Comparison of ENCODE assay signal across 33 mouse cellular contexts in the genomic region with DNA sequence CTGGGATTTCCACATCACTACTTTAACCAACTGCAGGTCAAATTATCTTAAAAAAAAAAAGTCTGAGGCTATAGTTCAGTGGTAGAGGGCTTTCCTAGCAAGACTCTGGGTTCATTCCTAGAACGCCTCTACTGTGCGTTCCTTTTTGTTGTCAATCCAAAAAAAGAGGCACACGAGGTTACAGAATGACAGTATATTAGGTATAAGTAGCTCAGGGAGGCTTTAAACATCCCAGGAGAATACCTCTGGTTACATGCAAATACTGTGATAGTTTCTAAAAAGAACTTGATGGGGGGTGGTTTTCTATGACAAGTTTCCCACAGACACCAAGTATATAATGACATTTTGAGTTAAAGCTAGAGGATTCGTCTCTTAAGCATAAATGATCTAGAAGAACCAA. TPM values are rescaled to one million over a fixed set of nuclear protein-coding genes. Genes with fewer than 3 reads are reported as not detected.
"Had no signal": no experiment of that assay in that cellular context is flagged by ENCODE, and none has a peak within 500 bp of the region (broad histone marks: within the 10 kb centered on the region; RNA-seq: fewer than 3 reads in every experiment).

No protein-coding gene starts in this region.

- H3K4me2 ChIP-seq: limb, embryonic 12.5 days; limb, embryonic 13.5 days; limb, embryonic 15.5 days; liver, embryonic 11.5 days; liver, embryonic 12.5 days; liver, embryonic 13.5 days; liver, embryonic 15.5 days; lung, embryonic 14.5 days; lung, embryonic 15.5 days; midbrain, embryonic 11.5 days; midbrain, embryonic 12.5 days; midbrain, embryonic 13.5 days; midbrain, embryonic 15.5 days; neural tube, embryonic 12.5 days had no signal

- H3K9ac ChIP-seq: limb, embryonic 12.5 days; limb, embryonic 13.5 days; limb, embryonic 15.5 days; liver, embryonic 12.5 days; liver, embryonic 13.5 days; liver, embryonic 14.5 days; liver, embryonic 15.5 days; liver, postnatal 0 days; lung, embryonic 14.5 days; lung, embryonic 15.5 days; midbrain, embryonic 12.5 days; midbrain, embryonic 13.5 days; midbrain, embryonic 15.5 days; neural tube, embryonic 12.5 days had no signal

- H3K4me3 ChIP-seq: limb, embryonic 10.5 days; limb, embryonic 12.5 days; limb, embryonic 13.5 days; limb, embryonic 15.5 days; liver, embryonic 12.5 days; liver, embryonic 13.5 days; liver, embryonic 15.5 days; lung, embryonic 15.5 days; megakaryocyte, embryonic 14.5 days; midbrain, embryonic 10.5 days; midbrain, embryonic 12.5 days; midbrain, embryonic 13.5 days; midbrain, embryonic 15.5 days; myocyte; neural tube, embryonic 12.5 days had no signal

- DNase-seq: left cerebral cortex, postnatal 4 days; liver; liver, embryonic 13.5 days; liver, postnatal 0 days; lung, adult 18-20 months; lung, adult 2 months; lung, embryonic 14.5 days; lung, postnatal 10 days; lung, postnatal 14 days; lung, postnatal 36 days; lung, postnatal 4 days; midbrain, embryonic 14.5 days had no signal

- H3K27ac ChIP-seq: limb, embryonic 10.5 days; limb, embryonic 12.5 days; limb, embryonic 13.5 days; limb, embryonic 15.5 days; liver, embryonic 12.5 days; liver, embryonic 13.5 days; liver, embryonic 14.5 days; liver, embryonic 15.5 days; lung, embryonic 15.5 days; macrophage; midbrain, embryonic 10.5 days; midbrain, embryonic 12.5 days; midbrain, embryonic 13.5 days; midbrain, embryonic 15.5 days; neural tube, embryonic 12.5 days had no signal

- H3K9me3 ChIP-seq: limb, embryonic 10.5 days; limb, embryonic 12.5 days; limb, embryonic 13.5 days; limb, embryonic 15.5 days; liver, embryonic 12.5 days; liver, embryonic 13.5 days; liver, embryonic 15.5 days; lung, embryonic 15.5 days; megakaryocyte, embryonic 14.5 days; midbrain, embryonic 10.5 days; midbrain, embryonic 13.5 days; midbrain, embryonic 15.5 days had no signal

- H3K36me3 ChIP-seq: limb, embryonic 12.5 days; limb, embryonic 15.5 days; liver, embryonic 12.5 days; liver, embryonic 13.5 days; liver, embryonic 15.5 days; lung, embryonic 15.5 days had no signal

- H3K27me3 ChIP-seq: midbrain, embryonic 12.5 days; midbrain, embryonic 13.5 days; midbrain, embryonic 15.5 days; neural tube, embryonic 12.5 days had no signal

- H3K4me1 ChIP-seq: liver, embryonic 12.5 days; liver, embryonic 13.5 days; lung, embryonic 15.5 days; neural tube, embryonic 12.5 days had no signal

RNA-seq across cellular contexts. Expression of a gene that starts 3.6 kb away (rescaled TPM):
- total RNA-seq: megakaryocyte, adult 5-6 weeks; megakaryocyte-erythroid progenitor cell, adult 5-6 weeks had no signal
- polyA plus RNA-seq: liver, adult 2 months; macrophage had no signal

RNA-seq across cellular contexts. Expression of a gene that starts 18.0 kb away (rescaled TPM):
- polyA plus RNA-seq: macrophage had no signal
